In the genomic region with DNA sequence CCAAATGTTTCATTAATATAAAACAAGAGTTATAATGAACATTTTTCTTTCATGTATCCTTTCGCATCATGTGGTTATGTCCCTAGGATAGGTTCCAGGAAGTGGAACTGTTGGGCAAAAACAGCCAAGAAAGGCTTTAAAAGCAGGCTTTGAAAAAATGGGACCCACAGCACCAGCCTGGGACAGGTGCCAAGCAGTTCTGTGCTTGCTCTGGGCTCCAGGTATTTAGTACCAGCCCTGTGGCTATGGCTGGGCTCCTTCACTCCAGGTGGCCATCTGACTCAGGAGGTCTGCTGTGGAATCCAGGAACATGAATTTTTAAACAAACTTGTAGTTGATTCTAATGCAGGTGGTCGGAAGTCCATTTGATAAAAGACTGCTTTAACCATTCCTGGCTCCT, we compare ENCODE assay signal across 14 mouse cellular contexts.
DNase-seq lines count a peak whose midpoint lies in the region; ATAC-seq and TF ChIP-seq lines count a peak whose summit lies in the region.
"Had no signal": no experiment of that assay in that cellular context is flagged by ENCODE, and none has a peak within 500 bp of the region (broad histone marks: within the 10 kb centered on the region; RNA-seq: fewer than 3 reads in every experiment).

No protein-coding gene starts in this region.

- DNase-seq in cerebellum, adult 11 months, result peak; percentile 6
- DNase-seq in cerebellum, adult 9-10 months, result no peak
- DNase-seq in kidney, adult 2 months, result peak; percentile 48
- peak; percentile 39 for DNase-seq in brain, adult 2 months (ENCODE audit: low read depth, low spot score)
- peak; percentile 38 for DNase-seq in forebrain, postnatal 0 days
- DNase-seq in lung, postnatal 14 days, result no peak
- DNase-seq in urinary bladder, postnatal 25 days (ENCODE audit: low spot score), result no peak
- DNase-seq: heart, adult 18-20 months; thymus, postnatal 14 days had no signal

- no peak for TF ChIP-seq POLR2A in kidney, adult 2 months (IDR thresholded peaks at IDR 0.05; ENCODE audit: low read depth, low read length)

- no peak overlapping the region for H3K27ac ChIP-seq in kidney, adult 2 months (ENCODE audit: insufficient read depth, low read depth, low read length)
- H3K27ac ChIP-seq in kidney, embryonic 15.5 days, result no peak overlapping the region
- no peak overlapping the region for H3K27ac ChIP-seq in forebrain, postnatal 0 days (ENCODE audit: low read depth, low read length)
- H3K27ac ChIP-seq: embryonic facial prominence, embryonic 15.5 days; hindbrain, embryonic 13.5 days; limb, embryonic 13.5 days; stomach, embryonic 15.5 days had no signal

- H3K4me2 ChIP-seq in kidney, embryonic 15.5 days, result no peak overlapping the region
- no peak overlapping the region for H3K4me2 ChIP-seq in forebrain, postnatal 0 days (ENCODE audit: low read depth)
- H3K4me2 ChIP-seq: embryonic facial prominence, embryonic 15.5 days; hindbrain, embryonic 13.5 days; limb, embryonic 13.5 days; stomach, embryonic 15.5 days had no signal

- no peaks in the 10 kb centered on the region for H3K36me3 ChIP-seq in kidney, adult 2 months (ENCODE audit: control insufficient read depth, insufficient read depth, low read length)
- H3K36me3 ChIP-seq in kidney, embryonic 15.5 days, result no peaks in the 10 kb centered on the region
- no peaks in the 10 kb centered on the region for H3K36me3 ChIP-seq in forebrain, postnatal 0 days (ENCODE audit: insufficient read depth)
- H3K36me3 ChIP-seq: embryonic facial prominence, embryonic 15.5 days; hindbrain, embryonic 13.5 days; limb, embryonic 13.5 days; stomach, embryonic 15.5 days had no signal

- ATAC-seq in kidney, embryonic 15.5 days (replicated peaks; ENCODE audit: low FRiP score), result no peak
- no peak for ATAC-seq in forebrain, postnatal 0 days

- H3K27me3 ChIP-seq in kidney, adult 2 months (replicated peaks; ENCODE audit: control insufficient read depth, insufficient read depth, low read length), result no peaks in the 10 kb centered on the region
- no peaks in the 10 kb centered on the region for H3K27me3 ChIP-seq in kidney, embryonic 15.5 days
- no peaks in the 10 kb centered on the region for H3K27me3 ChIP-seq in forebrain, postnatal 0 days (ENCODE audit: insufficient read depth, low read length)
- H3K27me3 ChIP-seq: embryonic facial prominence, embryonic 15.5 days; hindbrain, embryonic 13.5 days; limb, embryonic 13.5 days; stomach, embryonic 15.5 days had no signal

- WGBS in kidney, adult 2 months, result 75% methylated on average over 2 of the region's 2 CpGs
- WGBS in kidney, embryonic 15.5 days, result 86% methylated on average over 2 of the region's 2 CpGs
- WGBS in forebrain, postnatal 0 days, result 56% methylated on average over 2 of the region's 2 CpGs

- no peak overlapping the region for H3K4me3 ChIP-seq in kidney, adult 2 months (ENCODE audit: insufficient read depth, low read depth, low read length)
- no peak overlapping the region for H3K4me3 ChIP-seq in kidney, embryonic 15.5 days (replicated peaks)
- no peak overlapping the region for H3K4me3 ChIP-seq in forebrain, postnatal 0 days (ENCODE audit: low read depth, low read length)
- H3K4me3 ChIP-seq: embryonic facial prominence, embryonic 15.5 days; hindbrain, embryonic 13.5 days; limb, embryonic 13.5 days; stomach, embryonic 15.5 days had no signal

- H3K9ac ChIP-seq in kidney, embryonic 15.5 days, result no peak overlapping the region
- H3K9ac ChIP-seq in forebrain, postnatal 0 days, result no peak overlapping the region
- H3K9ac ChIP-seq: embryonic facial prominence, embryonic 15.5 days; hindbrain, embryonic 13.5 days; limb, embryonic 13.5 days; stomach, embryonic 15.5 days had no signal

- no peaks in the 10 kb centered on the region for H3K4me1 ChIP-seq in kidney, adult 2 months (ENCODE audit: control insufficient read depth, insufficient read depth, low read length)
- H3K4me1 ChIP-seq in kidney, embryonic 15.5 days, result no peaks in the 10 kb centered on the region
- no peaks in the 10 kb centered on the region for H3K4me1 ChIP-seq in forebrain, postnatal 0 days (ENCODE audit: insufficient read depth)
- H3K4me1 ChIP-seq: embryonic facial prominence, embryonic 15.5 days; stomach, embryonic 15.5 days had no signal

- no peaks in the 10 kb centered on the region for H3K9me3 ChIP-seq in kidney, embryonic 15.5 days (replicated peaks)
- H3K9me3 ChIP-seq in forebrain, postnatal 0 days (ENCODE audit: low read length), result no peaks in the 10 kb centered on the region
- H3K9me3 ChIP-seq: hindbrain, embryonic 13.5 days; stomach, embryonic 15.5 days had no signal

- TF ChIP-seq CTCF in kidney, adult 2 months (conservative IDR thresholded peaks at IDR 0.05; ENCODE audit: insufficient read depth, insufficient read length, low read depth, low read length), result no peak
- TF ChIP-seq CTCF in forebrain, postnatal 0 days (IDR thresholded peaks at IDR 0.05; ENCODE audit: low read depth), result no peak

Comparison
In these comparisons a context has a peak if more than half of its experiments do, and no peak if none do; other contexts are left out.
1. DNase-seq: peak in cerebellum, adult 11 months (single experiment), kidney, adult 2 months (single experiment), brain, adult 2 months (single experiment) and forebrain, postnatal 0 days (single experiment); none in cerebellum, adult 9-10 months (single experiment), lung, postnatal 14 days (single experiment) and urinary bladder, postnatal 25 days (single experiment).